Mouse (Mus musculus): ENCODE results near the gene Tpsb2.

DNA sequence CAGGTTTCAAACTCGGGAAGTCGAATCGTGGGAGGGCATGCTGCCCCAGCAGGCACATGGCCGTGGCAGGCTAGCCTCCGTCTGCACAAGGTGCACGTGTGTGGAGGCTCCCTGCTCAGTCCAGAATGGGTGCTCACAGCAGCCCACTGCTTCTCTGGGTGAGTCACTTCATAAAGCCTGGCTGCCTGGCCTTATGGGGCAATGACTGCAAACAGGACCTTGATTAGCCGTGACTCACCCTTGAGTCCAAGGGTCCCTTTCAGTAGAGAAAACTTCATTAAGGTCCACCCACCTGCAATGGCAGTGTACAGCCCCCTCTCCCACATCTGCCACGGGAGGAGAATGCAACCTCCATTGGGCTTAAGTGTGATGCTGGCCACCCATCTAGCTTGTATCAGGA, 6.4 kb downstream of the Tpsb2 start:
- no peak for TF ChIP-seq CTCF (conservative IDR thresholded peaks at IDR 0.05; ENCODE audit: low read length)
- TF ChIP-seq POU5F1 (IDR thresholded peaks at IDR 0.05; ENCODE audit: borderline replicate concordance, low read length) = no peak
